Mouse (Mus musculus) WW6 (cell line): ENCODE results near the gene Ankrd2.

ENCODE experiments used
- DNase-seq: peaks from one replicate; pipeline ENCODE4 v3.0.0-alpha.2; 2013; ENCODE audit warnings: low read depth, low spot score

Ankrd2 gene

DNA sequence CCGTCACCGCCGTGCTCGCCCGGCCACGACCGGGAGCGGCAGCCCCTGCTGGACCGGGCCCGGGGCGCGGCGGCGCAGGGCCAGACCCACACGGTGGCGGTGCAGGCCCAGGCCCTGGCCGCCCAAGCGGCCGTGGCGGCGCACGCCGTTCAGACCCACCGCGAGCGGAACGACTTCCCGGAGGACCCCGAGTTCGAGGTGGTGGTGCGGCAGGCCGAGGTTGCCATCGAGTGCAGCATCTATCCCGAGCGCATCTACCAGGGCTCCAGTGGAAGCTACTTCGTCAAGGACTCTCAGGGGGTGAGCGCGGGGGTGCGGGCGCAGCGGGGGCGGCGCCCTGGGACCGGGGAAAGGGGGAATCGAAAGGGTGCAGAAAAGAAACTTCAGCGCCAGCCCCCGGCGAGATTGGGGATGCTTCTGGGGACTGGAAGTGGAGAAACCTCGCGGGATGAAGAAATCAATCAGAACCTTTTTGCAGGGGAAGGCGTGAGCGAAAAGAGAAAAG is 54.9 kb downstream of the Ankrd2 start:
- DNase-seq = no peak
